Comparison of ENCODE assay signal across 23 mouse cellular contexts in genomic region chr13:28658652-28659051, GRCm38 (mm10).
DNase-seq lines count a peak whose midpoint lies in the region; ATAC-seq and TF ChIP-seq lines count a peak whose summit lies in the region.
"Had no signal": no experiment of that assay in that cellular context is flagged by ENCODE, and none has a peak within 500 bp of the region (broad histone marks: within the 10 kb centered on the region; RNA-seq: fewer than 3 reads in every experiment).

No protein-coding gene starts in this region.

- H3K27me3 ChIP-seq in embryonic facial prominence, embryonic 11.5 days (ENCODE audit: control insufficient read depth, insufficient read depth, low read length) = no peaks in the 10 kb centered on the region
- H3K27me3 ChIP-seq in embryonic facial prominence, embryonic 10.5 days (replicated peaks; ENCODE audit: low read depth, poor library complexity, severe bottlenecking) = no peaks in the 10 kb centered on the region
- H3K27me3 ChIP-seq in stomach, embryonic 14.5 days (ENCODE audit: control insufficient read depth, insufficient read depth, low read length) = no peaks in the 10 kb centered on the region
- H3K27me3 ChIP-seq in stomach, postnatal 0 days (ENCODE audit: control insufficient read depth, insufficient read depth, low read length) = no peaks in the 10 kb centered on the region
- no peaks in the 10 kb centered on the region for H3K27me3 ChIP-seq in embryonic facial prominence, embryonic 14.5 days (replicated peaks; ENCODE audit: control insufficient read depth, insufficient read depth, low read length)
- no peaks in the 10 kb centered on the region for H3K27me3 ChIP-seq in limb, embryonic 14.5 days (ENCODE audit: control insufficient read depth, insufficient read depth, low read length)
- H3K27me3 ChIP-seq: forebrain, embryonic 13.5 days; hindbrain, embryonic 12.5 days had no signal

- no peak overlapping the region for H3K4me3 ChIP-seq in embryonic facial prominence, embryonic 11.5 days (ENCODE audit: low read depth, low read length)
- no peak overlapping the region for H3K4me3 ChIP-seq in embryonic facial prominence, embryonic 10.5 days
- no peak overlapping the region for H3K4me3 ChIP-seq in stomach, embryonic 14.5 days (ENCODE audit: low read depth, low read length)
- no peak overlapping the region for H3K4me3 ChIP-seq in stomach, postnatal 0 days (ENCODE audit: low read depth, low read length)
- no peak overlapping the region for H3K4me3 ChIP-seq in embryonic facial prominence, embryonic 14.5 days (ENCODE audit: low read depth, low read length)
- no peak overlapping the region for H3K4me3 ChIP-seq in limb, embryonic 14.5 days (replicated peaks; ENCODE audit: low read length)
- H3K4me3 ChIP-seq: forebrain, embryonic 13.5 days; heart, embryonic 10.5 days; hindbrain, embryonic 12.5 days had no signal

- no peak overlapping the region for H3K9ac ChIP-seq in embryonic facial prominence, embryonic 11.5 days (replicated peaks; ENCODE audit: low read length)
- H3K9ac ChIP-seq in stomach, embryonic 14.5 days (replicated peaks; ENCODE audit: low read depth, low read length) = no peak overlapping the region
- H3K9ac ChIP-seq in stomach, postnatal 0 days (ENCODE audit: low read length) = no peak overlapping the region
- H3K9ac ChIP-seq in embryonic facial prominence, embryonic 14.5 days (ENCODE audit: low read depth, low read length) = no peak overlapping the region
- no peak overlapping the region for H3K9ac ChIP-seq in limb, embryonic 14.5 days (ENCODE audit: low read depth, low read length, severe bottlenecking)
- H3K9ac ChIP-seq: forebrain, embryonic 13.5 days; hindbrain, embryonic 12.5 days had no signal

- TF ChIP-seq POLR2A in limb, embryonic 14.5 days (IDR thresholded peaks at IDR 0.05; ENCODE audit: borderline replicate concordance, extremely low read depth, insufficient read depth, insufficient read length) = no peak

- 0 out of 2 replicates have a peak, but pooled peaks have one; percentile 39 for ATAC-seq in embryonic facial prominence, embryonic 11.5 days (replicated peaks; ENCODE audit: insufficient number of reproducible peaks, low FRiP score, low TSS enrichment, low read depth)
- 0 out of 2 replicates have a peak, but pooled peaks have one; percentile 60 for ATAC-seq in stomach, embryonic 14.5 days (ENCODE audit: insufficient number of reproducible peaks, insufficient read depth, low FRiP score, low read depth)
- no peak for ATAC-seq in stomach, postnatal 0 days (ENCODE audit: low FRiP score, low TSS enrichment)
- ATAC-seq in embryonic facial prominence, embryonic 14.5 days (ENCODE audit: low read depth) = peak; percentile 93
- ATAC-seq in limb, embryonic 14.5 days (ENCODE audit: low FRiP score, low read depth) = 0 out of 2 replicates have a peak, but pooled peaks have one; percentile 38
- ATAC-seq: CD4-positive, CD25-positive, alpha-beta regulatory T cell, adult 4 months; forebrain, embryonic 13.5 days; hindbrain, embryonic 16.5 days had no signal

- no peaks in the 10 kb centered on the region for H3K9me3 ChIP-seq in embryonic facial prominence, embryonic 11.5 days (replicated peaks; ENCODE audit: control insufficient read depth, low read length)
- no peaks in the 10 kb centered on the region for H3K9me3 ChIP-seq in embryonic facial prominence, embryonic 10.5 days
- H3K9me3 ChIP-seq in stomach, embryonic 14.5 days (ENCODE audit: control insufficient read depth, low read depth, low read length) = no peaks in the 10 kb centered on the region
- H3K9me3 ChIP-seq in stomach, postnatal 0 days (ENCODE audit: control insufficient read depth, low read length) = no peaks in the 10 kb centered on the region
- no peaks in the 10 kb centered on the region for H3K9me3 ChIP-seq in embryonic facial prominence, embryonic 14.5 days (ENCODE audit: control insufficient read depth, low read length)
- no peaks in the 10 kb centered on the region for H3K9me3 ChIP-seq in limb, embryonic 14.5 days (ENCODE audit: control insufficient read depth, low read length)
- H3K9me3 ChIP-seq: forebrain, embryonic 13.5 days; G1E; heart, embryonic 10.5 days; hindbrain, embryonic 12.5 days had no signal

- 72% methylated on average over 5 of the region's 5 CpGs for whole genome bisulfite sequencing in embryonic facial prominence, embryonic 11.5 days
- WGBS in embryonic facial prominence, embryonic 10.5 days = 67% methylated on average over 5 of the region's 5 CpGs
- WGBS in stomach, embryonic 14.5 days = 39% methylated on average over 5 of the region's 5 CpGs
- 49% methylated on average over 5 of the region's 5 CpGs for WGBS in stomach, postnatal 0 days
- WGBS in embryonic facial prominence, embryonic 14.5 days = 51% methylated on average over 5 of the region's 5 CpGs
- 28% methylated on average over 5 of the region's 5 CpGs for WGBS in limb, embryonic 14.5 days

- H3K4me1 ChIP-seq in embryonic facial prominence, embryonic 11.5 days (ENCODE audit: control insufficient read depth, insufficient read depth, low read length) = no peaks in the 10 kb centered on the region
- H3K4me1 ChIP-seq in embryonic facial prominence, embryonic 10.5 days = peaks cover 49% of the 10 kb centered on the region
- H3K4me1 ChIP-seq in stomach, embryonic 14.5 days (ENCODE audit: control insufficient read depth, insufficient read depth, low read length) = peaks cover 6% of the 10 kb centered on the region; the same call in 1 of the 2 replicates
- H3K4me1 ChIP-seq in stomach, postnatal 0 days (replicated peaks; ENCODE audit: control insufficient read depth, insufficient read depth) = no peaks in the 10 kb centered on the region
- peaks cover 16% of the 10 kb centered on the region for H3K4me1 ChIP-seq in embryonic facial prominence, embryonic 14.5 days (ENCODE audit: control insufficient read depth, insufficient read depth, low read length)
- H3K4me1 ChIP-seq in limb, embryonic 14.5 days (ENCODE audit: control insufficient read depth, insufficient read depth, low read length) = peaks cover 21% of the 10 kb centered on the region

- TF ChIP-seq CTCF in stomach, postnatal 0 days (IDR thresholded peaks at IDR 0.05; ENCODE audit: low read depth) = no peak

- H3K4me2 ChIP-seq in embryonic facial prominence, embryonic 11.5 days (ENCODE audit: low read depth, low read length) = no peak overlapping the region
- H3K4me2 ChIP-seq in stomach, embryonic 14.5 days (replicated peaks; ENCODE audit: low read depth, low read length) = no peak overlapping the region
- no peak overlapping the region for H3K4me2 ChIP-seq in stomach, postnatal 0 days (replicated peaks; ENCODE audit: low read depth)
- H3K4me2 ChIP-seq in embryonic facial prominence, embryonic 14.5 days (ENCODE audit: low read depth, low read length) = no peak overlapping the region
- no peak overlapping the region for H3K4me2 ChIP-seq in limb, embryonic 14.5 days (replicated peaks; ENCODE audit: low read depth, low read length, severe bottlenecking)
- H3K4me2 ChIP-seq: forebrain, embryonic 13.5 days; hindbrain, embryonic 12.5 days had no signal

- H3K27ac ChIP-seq in embryonic facial prominence, embryonic 11.5 days (replicated peaks; ENCODE audit: low read depth, low read length) = no peak overlapping the region
- H3K27ac ChIP-seq in embryonic facial prominence, embryonic 10.5 days (replicated peaks) = no peak overlapping the region
- H3K27ac ChIP-seq in stomach, embryonic 14.5 days (ENCODE audit: low read length) = no peak overlapping the region
- no peak overlapping the region for H3K27ac ChIP-seq in stomach, postnatal 0 days (replicated peaks)
- no peak overlapping the region for H3K27ac ChIP-seq in embryonic facial prominence, embryonic 14.5 days (replicated peaks; ENCODE audit: low read depth, low read length)
- no peak overlapping the region; the same call in 1 of the 2 replicates for H3K27ac ChIP-seq in limb, embryonic 14.5 days (replicated peaks; ENCODE audit: low read depth, low read length)
- H3K27ac ChIP-seq: forebrain, embryonic 13.5 days; heart, embryonic 10.5 days; hindbrain, embryonic 12.5 days had no signal

- DNase-seq in embryonic facial prominence, embryonic 11.5 days (ENCODE audit: low spot score) = peak; percentile 49
- no peak for DNase-seq in embryonic facial prominence, embryonic 10.5 days (ENCODE audit: low spot score)
- no peak for DNase-seq in stomach, postnatal 0 days (ENCODE audit: low spot score)
- peak; percentile 87 for DNase-seq in embryonic facial prominence, embryonic 14.5 days (ENCODE audit: low spot score)
- DNase-seq in limb, embryonic 14.5 days (ENCODE audit: low spot score) = peak; percentile 38
- no peak for DNase-seq in frontal cortex, postnatal 10 days (ENCODE audit: low spot score in 2 of 2)
- DNase-seq in retina, postnatal 1 day = no peak
- DNase-seq: adrenal gland, postnatal 10 days; B cell, adult 2 months; cerebellum, adult 11-12 months; cerebellum, adult 9-10 months; cerebellum, postnatal 25 days; gastrocnemius, postnatal 36 days; heart, adult 11 months; heart, postnatal 10 days; heart, postnatal 4 days had no signal

- no peaks in the 10 kb centered on the region for H3K36me3 ChIP-seq in embryonic facial prominence, embryonic 11.5 days (replicated peaks; ENCODE audit: control insufficient read depth, insufficient read depth, low read depth, low read length)
- H3K36me3 ChIP-seq in embryonic facial prominence, embryonic 10.5 days (replicated peaks) = peaks cover 6% of the 10 kb centered on the region; the same call in 1 of the 2 replicates
- no peaks in the 10 kb centered on the region for H3K36me3 ChIP-seq in stomach, embryonic 14.5 days (ENCODE audit: control insufficient read depth, insufficient read depth, low read length)
- H3K36me3 ChIP-seq in stomach, postnatal 0 days (ENCODE audit: control insufficient read depth, insufficient read depth, low read length) = no peaks in the 10 kb centered on the region
- no peaks in the 10 kb centered on the region for H3K36me3 ChIP-seq in embryonic facial prominence, embryonic 14.5 days (ENCODE audit: control insufficient read depth, insufficient read depth, low read length)
- no peaks in the 10 kb centered on the region for H3K36me3 ChIP-seq in limb, embryonic 14.5 days (ENCODE audit: control insufficient read depth, insufficient read depth, low read length)
- H3K36me3 ChIP-seq: G1E; heart, embryonic 10.5 days; hindbrain, embryonic 12.5 days had no signal

- TF ChIP-seq EP300 in stomach, postnatal 0 days (optimal IDR thresholded peaks at IDR 0.05) = no peak

Comparison
In these comparisons a context has a peak if more than half of its experiments do, and no peak if none do; other contexts are left out.
1. DNase-seq: peak in embryonic facial prominence, embryonic 11.5 days (single experiment), embryonic facial prominence, embryonic 14.5 days (single experiment) and limb, embryonic 14.5 days (single experiment); none in embryonic facial prominence, embryonic 10.5 days (single experiment), stomach, postnatal 0 days (single experiment), frontal cortex, postnatal 10 days (0 of 2) and retina, postnatal 1 day (single experiment).